ENCODE assay signal across 14 mouse cellular contexts in the genomic region with DNA sequence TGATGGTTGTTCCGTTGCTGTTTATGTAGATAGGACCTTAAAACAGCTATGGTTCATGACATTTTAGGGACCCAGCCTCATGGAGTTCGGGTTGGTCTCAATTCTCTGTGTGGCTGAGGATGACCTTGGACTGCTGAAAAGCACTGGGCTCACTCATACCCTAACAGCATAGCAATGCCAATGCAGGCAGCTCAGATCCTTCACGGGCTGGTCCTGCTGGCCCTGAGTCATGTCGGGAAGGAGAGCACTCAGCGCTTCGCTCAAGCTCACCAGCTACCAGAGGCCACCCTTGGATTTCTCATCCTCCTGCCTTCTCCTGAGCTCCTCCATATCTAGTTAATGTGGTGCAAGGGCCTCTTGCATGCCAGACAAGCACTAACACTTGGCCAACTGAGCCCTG. TPM values are rescaled to one million over a fixed set of nuclear protein-coding genes. Genes with fewer than 3 reads are reported as not detected.
"Had no signal": no experiment of that assay in that cellular context is flagged by ENCODE, and none has a peak within 500 bp of the region (broad histone marks: within the 10 kb centered on the region; RNA-seq: fewer than 3 reads in every experiment).

No protein-coding gene starts in this region.

- DNase-seq: gastrocnemius, postnatal 14 days; gastrocnemius, postnatal 36 days; heart, adult 11 months; heart, adult 2 months; heart, postnatal 14 days; heart, postnatal 36 days; kidney, adult 18-20 months; kidney, adult 8-10 months; kidney, postnatal 10 days; kidney, postnatal 25 days; kidney, postnatal 4 days; liver; liver, embryonic 13.5 days had no signal

RNA-seq across cellular contexts. Expression of gene Slc16a14, which starts 35.8 kb away (rescaled TPM):
- total RNA-seq: hematopoietic stem cell, adult 5-6 weeks had no signal
